Mouse (Mus musculus) limb, embryonic 11.5 days (tissue): ENCODE measurements around the gene C2cd3. TPM values are rescaled to one million over a fixed set of nuclear protein-coding genes. Genes with fewer than 3 reads are reported as not detected.
"Not testable (repeated sequence)": the region's sequence is repeated elsewhere in the genome, so short reads cannot be mapped to it uniquely, and the experiment has no call there.

Experiments
- ATAC-seq: fragments of 200-750 bp; cut with Nextera tagmentation; 2 replicates; pipeline ENCODE4 v1.8.0; 2017; ENCODE audit warnings: low read depth; ENCODE audit not compliant: insufficient number of reproducible peaks, low FRiP score, low TSS enrichment
- DNase-seq: peaks from one replicate; pipeline ENCODE4 v3.0.0-alpha.2; 2015; ENCODE audit warnings: low spot score
- H3K27ac ChIP-seq: fragments of 300-500 bp; sonication (generic); replicated peaks from 2 replicates; pipeline ENCODE4 v1.5.1; 2014; ENCODE audit warnings: low read depth, mild to moderate bottlenecking, low read length
- H3K27me3 ChIP-seq: fragments of 300-500 bp; sonication (generic); 2 replicates; pipeline ENCODE4 v1.6.1; 2014; ENCODE audit warnings: mild to moderate bottlenecking, low read length, mixed read lengths; ENCODE audit not compliant: control insufficient read depth, insufficient read depth
- H3K36me3 ChIP-seq: fragments of 300-500 bp; sonication (generic); 2 replicates; pipeline ENCODE4 v1.6.1; 2014; ENCODE audit warnings: mild to moderate bottlenecking, low read length, moderate library complexity, mixed read lengths; ENCODE audit not compliant: control insufficient read depth, insufficient read depth
- H3K4me1 ChIP-seq: fragments of 300-500 bp; sonication (generic); 2 replicates; pipeline ENCODE4 v1.6.1; 2014; ENCODE audit warnings: low read length, mixed read lengths; ENCODE audit not compliant: control insufficient read depth, insufficient read depth
- H3K4me2 ChIP-seq: fragments of 300-500 bp; sonication (generic); 2 replicates; pipeline ENCODE4 v1.6.1; 2014; ENCODE audit warnings: low read depth, mild to moderate bottlenecking, moderate library complexity; ENCODE audit not compliant: severe bottlenecking
- H3K4me3 ChIP-seq: fragments of 300-500 bp; sonication (generic); 2 replicates; pipeline ENCODE4 v1.5.1; 2014; ENCODE audit warnings: low read depth, low read length
- H3K9ac ChIP-seq: fragments of 300-500 bp; sonication (generic); 2 replicates; pipeline ENCODE4 v1.6.1; 2014; ENCODE audit warnings: mild to moderate bottlenecking, low read length
- H3K9me3 ChIP-seq: fragments of 300-500 bp; sonication (generic); 2 replicates; pipeline ENCODE4 v1.6.1; 2016; ENCODE audit warnings: low read length; ENCODE audit not compliant: control insufficient read depth
- WGBS: fragments of 180-500 bp; shearing (Covaris S2); extraction: QIAGEN DNeasy Blood & Tissue Kit; methylation state at CpG from one replicate; pipeline ENCODE4 v1.1.7; 2014; 5-methylcytosine and 5-hydroxymethylcytosine counted together
- polyA plus RNA-seq: library from polyadenylated mRNA; unstranded; fragments of >200 nt; fragmentation: Nextera tagmentation; extraction: Ambion mirVana; gene quantifications from 2 replicates; pipeline ENCODE4 v1.2.1, GENCODE M21; 2014

Gene C2cd3
- polyA plus RNA-seq, 1 experiment from 2014 or later = 44.6 TPM

- Histone ChIP-seq H3K36me3 (no peaks in the 10 kb centered on the region), H3K9me3 (no peaks in the 10 kb centered on the region), H3K9ac (no peak overlapping the region), H3K27ac (no peak overlapping the region), H3K4me1 (no peaks in the 10 kb centered on the region), H3K4me3 (no peak overlapping the region), H3K27me3 (no peaks in the 10 kb centered on the region), H3K4me2 (no peak overlapping the region)
- WGBS = 80% methylated on average over 20 of the region's 20 CpGs
- ATAC-seq (no peak), DNase-seq (no peak)
Observed at GRCm38 (mm10) chr7:100479100-100479822, 107.2 kb downstream of the C2cd3 start.

- no peaks in the 10 kb centered on the region for H3K36me3 ChIP-seq
- H3K27ac ChIP-seq = no peak overlapping the region
- H3K9me3 ChIP-seq = no peaks in the 10 kb centered on the region
- H3K9ac ChIP-seq = no peak overlapping the region
- ATAC-seq = no peak
- DNase-seq = no peak
- H3K4me3 ChIP-seq = no peak overlapping the region
- H3K4me1 ChIP-seq = no peaks in the 10 kb centered on the region
- WGBS = 77% methylated on average over 15 of the region's 15 CpGs
- H3K4me2 ChIP-seq = no peak overlapping the region
- no peaks in the 10 kb centered on the region for H3K27me3 ChIP-seq
Observed at GRCm38 (mm10) chr7:100479823-100480164, 107.8 kb downstream of the C2cd3 start.

GRCm38 (mm10) chr7:100480175-100480574 lies 108.1 kb downstream of the C2cd3 start:
- Histone ChIP-seq H3K4me2 (no peak overlapping the region), H3K27ac (no peak overlapping the region), H3K9me3 (no peaks in the 10 kb centered on the region), H3K4me3 (no peak overlapping the region), H3K27me3 (no peaks in the 10 kb centered on the region), H3K9ac (no peak overlapping the region), H3K36me3 (no peaks in the 10 kb centered on the region), H3K4me1 (no peaks in the 10 kb centered on the region)
- ATAC-seq (0 out of 2 replicates have a peak, but pooled peaks have one; percentile 6), DNase-seq (no peak)
- 87% methylated on average over 17 of the region's 17 CpGs for WGBS

- H3K27me3 ChIP-seq, DNase-seq, H3K36me3 ChIP-seq, H3K4me2 ChIP-seq, H3K9me3 ChIP-seq, ATAC-seq, H3K27ac ChIP-seq, H3K4me1 ChIP-seq, H3K4me3 ChIP-seq, H3K9ac ChIP-seq: not testable (repeated sequence)
- 78% methylated on average over 2 of the region's 2 CpGs for WGBS
Observed at GRCm38 (mm10) chr7:100482046-100482445, 110.0 kb downstream of the C2cd3 start.

DNA sequence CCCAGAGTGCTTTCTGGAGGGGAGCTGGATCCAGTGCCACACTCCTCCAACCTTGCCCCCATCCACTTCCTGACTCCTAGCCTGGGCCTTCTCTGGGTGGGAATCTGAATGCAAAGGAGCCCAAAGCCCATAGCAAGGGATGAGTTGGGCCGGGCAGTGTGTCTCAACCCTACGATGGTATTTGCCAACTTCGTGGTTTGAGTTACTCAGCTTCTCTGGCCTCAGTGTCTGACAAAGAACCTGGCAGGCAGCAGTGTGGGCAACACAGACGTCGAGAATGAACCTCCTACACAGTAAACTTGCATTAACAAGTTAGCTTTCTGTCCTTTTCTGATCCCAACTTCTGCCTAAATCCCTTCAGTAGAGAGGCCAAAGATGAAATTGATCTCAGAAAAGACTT lies 112.5 kb downstream of the C2cd3 start:
- no peak for ATAC-seq
- Histone ChIP-seq H3K27me3 (no peaks in the 10 kb centered on the region), H3K9ac (no peak overlapping the region), H3K27ac (no peak overlapping the region), H3K9me3 (no peaks in the 10 kb centered on the region), H3K4me1 (no peaks in the 10 kb centered on the region), H3K4me3 (no peak overlapping the region), H3K36me3 (no peaks in the 10 kb centered on the region), H3K4me2 (no peak overlapping the region)
- DNase-seq = no peak
- WGBS = 92% methylated on average over 5 of the region's 5 CpGs

GRCm38 (mm10) chr7:100487301-100487700 lies 115.3 kb downstream of the C2cd3 start:
- Histone ChIP-seq H3K27ac (no peak overlapping the region), H3K27me3 (no peaks in the 10 kb centered on the region), H3K9ac (no peak overlapping the region), H3K36me3 (no peaks in the 10 kb centered on the region), H3K9me3 (no peaks in the 10 kb centered on the region), H3K4me2 (no peak overlapping the region), H3K4me3 (no peak overlapping the region), H3K4me1 (no peaks in the 10 kb centered on the region; the same call in 1 of the 2 replicates)
- ATAC-seq (no peak), DNase-seq (no peak)
- WGBS = 72% methylated on average over 2 of the region's 2 CpGs

- DNase-seq (no peak), ATAC-seq (no peak)
- no peaks in the 10 kb centered on the region for H3K27me3 ChIP-seq
- H3K9ac ChIP-seq = no peak overlapping the region
- no peak overlapping the region for H3K27ac ChIP-seq
- H3K4me1 ChIP-seq = peaks cover 6% of the 10 kb centered on the region; the same call in 1 of the 2 replicates
- H3K36me3 ChIP-seq = no peaks in the 10 kb centered on the region
- H3K4me2 ChIP-seq = no peak overlapping the region
- no peak overlapping the region for H3K4me3 ChIP-seq
- H3K9me3 ChIP-seq = no peaks in the 10 kb centered on the region
- 58% methylated on average over 10 of the region's 10 CpGs for WGBS
Observed at GRCm38 (mm10) chr7:100488474-100489048, 116.5 kb downstream of the C2cd3 start.

DNA sequence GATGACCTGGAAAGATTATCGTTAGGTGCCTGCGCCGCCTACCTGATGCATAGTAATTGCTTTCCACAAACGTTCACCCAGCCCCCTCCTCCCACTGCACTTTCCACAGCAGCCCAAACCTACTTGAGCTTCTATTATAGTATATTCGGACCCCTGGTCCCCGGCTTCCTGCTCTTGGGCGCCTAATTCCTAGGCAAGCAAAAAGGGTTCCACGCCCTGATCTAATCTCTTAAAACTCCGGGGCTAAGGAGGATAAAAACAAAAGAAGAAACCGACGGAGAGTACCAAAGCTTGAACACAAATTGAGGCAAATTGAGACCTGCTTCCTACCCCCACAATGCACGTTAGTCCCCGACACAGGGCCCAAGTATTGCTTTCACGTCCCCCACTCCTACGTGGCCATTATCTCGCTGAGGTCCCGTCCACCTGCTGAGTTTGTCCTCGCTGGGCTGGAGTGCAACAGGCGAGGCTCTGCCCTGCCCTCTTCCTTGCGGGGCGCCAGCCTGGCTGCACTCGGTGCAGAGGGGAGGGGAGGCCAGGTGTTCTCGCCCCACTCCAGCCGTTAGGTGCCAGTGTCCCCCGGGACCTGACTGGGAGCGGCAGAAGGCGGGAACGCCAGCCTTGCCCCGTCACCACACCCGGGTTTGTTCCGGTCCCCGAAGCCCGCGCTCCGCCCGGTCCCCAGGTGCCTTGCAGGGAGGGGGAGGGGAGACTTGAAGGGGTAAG lies 120.5 kb downstream of the C2cd3 start:
- ATAC-seq (no peak; the same call in 1 of the 2 replicates), DNase-seq (peak; percentile 39)
- H3K4me1 ChIP-seq = peaks cover 35% of the 10 kb centered on the region
- WGBS = 2% methylated on average over 36 of the region's 36 CpGs
- H3K9ac ChIP-seq = peak overlapping the region; percentile 60
- peak overlapping the region; percentile 45 for H3K4me3 ChIP-seq
- H3K27me3 ChIP-seq = no peaks in the 10 kb centered on the region
- peaks cover 7% of the 10 kb centered on the region; the same call in 1 of the 2 replicates for H3K36me3 ChIP-seq
- no peaks in the 10 kb centered on the region for H3K9me3 ChIP-seq
- peak overlapping the region; percentile 87 for H3K4me2 ChIP-seq
- no peak overlapping the region for H3K27ac ChIP-seq
